Comparison of ENCODE assay signal across 9 mouse cellular contexts in genomic region chr15:89557179-89557995, GRCm38 (mm10). TPM values are rescaled to one million over a fixed set of nuclear protein-coding genes. Genes with fewer than 3 reads are reported as not detected.
DNase-seq lines count a peak whose midpoint lies in the region; ATAC-seq and TF ChIP-seq lines count a peak whose summit lies in the region.
"Had no signal": no experiment of that assay in that cellular context is flagged by ENCODE, and none has a peak within 500 bp of the region (broad histone marks: within the 10 kb centered on the region; RNA-seq: fewer than 3 reads in every experiment).

No protein-coding gene starts in this region.

- H3K27ac ChIP-seq in testis, adult 2 months (ENCODE audit: control insufficient read depth, insufficient read depth, low read depth, low read length), result no peak overlapping the region
- no peak overlapping the region for H3K27ac ChIP-seq in limb, embryonic 13.5 days

- DNase-seq in frontal cortex, postnatal 10 days (ENCODE audit: low spot score in 2 of 2), result no peak
- DNase-seq in testis, postnatal 10 days (ENCODE audit: low spot score), result no peak
- DNase-seq in urinary bladder, postnatal 36 days (ENCODE audit: low spot score in 2 of 2), result peak; percentile 37 to 63
- no peak for DNase-seq in kidney, adult 18-20 months
- DNase-seq in adrenal gland, adult 18-20 months (ENCODE audit: low spot score in 2 of 2), result no peak
- DNase-seq: gastrocnemius, postnatal 14 days had no signal

- no peaks in the 10 kb centered on the region for H3K9me3 ChIP-seq in limb, embryonic 13.5 days

- H3K4me3 ChIP-seq in testis, adult 2 months (ENCODE audit: control insufficient read depth, low read depth, low read length), result no peak overlapping the region
- peak overlapping the region; percentile 32 for H3K4me3 ChIP-seq in limb, embryonic 13.5 days

- no peaks in the 10 kb centered on the region for H3K27me3 ChIP-seq in testis, adult 2 months (ENCODE audit: control insufficient read depth, insufficient read depth, low read length)
- peaks cover 52% of the 10 kb centered on the region for H3K27me3 ChIP-seq in limb, embryonic 13.5 days

- peak; percentile 22 for ATAC-seq in frontal cortex, adult (ENCODE audit: low TSS enrichment)
- ATAC-seq in limb, embryonic 13.5 days (ENCODE audit: low FRiP score, low read depth), result no peak

- TF ChIP-seq POLR2A in testis, adult 2 months (IDR thresholded peaks at IDR 0.05; ENCODE audit: control insufficient read depth, low read depth, low read length), result 0 out of 2 replicates have a peak, but pooled peaks have one; percentile 23

- H3K4me1 ChIP-seq in testis, adult 2 months (ENCODE audit: control insufficient read depth, insufficient read depth, low read length), result peaks cover 12% of the 10 kb centered on the region
- H3K4me1 ChIP-seq in limb, embryonic 13.5 days, result peaks cover 25% of the 10 kb centered on the region

- peak overlapping the region; percentile 52; the same call in 1 of the 2 replicates for H3K9ac ChIP-seq in limb, embryonic 13.5 days

- H3K36me3 ChIP-seq in testis, adult 2 months (ENCODE audit: control insufficient read depth, insufficient read depth, low read length), result no peaks in the 10 kb centered on the region
- H3K36me3 ChIP-seq in limb, embryonic 13.5 days, result peaks cover 21% of the 10 kb centered on the region

- peak overlapping the region; percentile 57 for H3K4me2 ChIP-seq in limb, embryonic 13.5 days (replicated peaks)

- no peak for TF ChIP-seq CTCF in testis, adult 2 months (IDR thresholded peaks at IDR 0.05; ENCODE audit: control insufficient read depth, insufficient read depth, insufficient replicate concordance, low read depth, low read length)

- 11% methylated on average over 35 of the region's 40 CpGs for WGBS in limb, embryonic 13.5 days

RNA-seq across cellular contexts. Expression of gene Acr, which starts 10.7 kb away (rescaled TPM):
- polyA plus RNA-seq in testis, adult 2 months (2012; rRNA removed), result 522 and 549 TPM in 2 replicates
- polyA plus RNA-seq in limb, embryonic 13.5 days (2015; fragmentation: Nextera tagmentation; extraction: Ambion mirVana), result 0.17 TPM in 1 of 2 replicates, not detected in the other
- total RNA-seq in adrenal gland, adult 18-20 months (2021), result not detected

RNA-seq across cellular contexts. Expression of gene Rabl2, which starts 34.3 kb away (rescaled TPM):
- 91.2 and 108 TPM in 2 replicates for polyA plus RNA-seq in testis, adult 2 months (2012; rRNA removed)
- polyA plus RNA-seq in limb, embryonic 13.5 days (2015; fragmentation: Nextera tagmentation; extraction: Ambion mirVana), result 45.3 and 52.1 TPM in 2 replicates
- 1 to 10 TPM; 9.2 to 9.9 TPM for total RNA-seq in adrenal gland, adult 18-20 months (2021)

RNA-seq across cellular contexts. Expression of gene Shank3, which starts 58.0 kb away (rescaled TPM):
- polyA plus RNA-seq in testis, adult 2 months (2012; rRNA removed), result 1.1 and 1.8 TPM in 2 replicates
- 2.6 and 2.7 TPM in 2 replicates for polyA plus RNA-seq in limb, embryonic 13.5 days (2015; fragmentation: Nextera tagmentation; extraction: Ambion mirVana)
- total RNA-seq in adrenal gland, adult 18-20 months (2021), result 10 to 100 TPM; 28.8 to 32.5 TPM

Comparison
In these comparisons a context has a peak if more than half of its experiments do, and no peak if none do; other contexts are left out.
1. DNase-seq: peak in urinary bladder, postnatal 36 days (2 of 2); none in frontal cortex, postnatal 10 days (0 of 2), testis, postnatal 10 days (single experiment), kidney, adult 18-20 months (single experiment) and adrenal gland, adult 18-20 months (0 of 2).
2. RNA of gene Acr, which starts 10.7 kb away (polyA plus RNA-seq): 522 to 549 TPM in testis, adult 2 months; 0.17 TPM in limb, embryonic 13.5 days; every median in the first group is over 100 times any median in the second.